Mouse (Mus musculus) left cerebral cortex, adult 18-20 months (tissue): ENCODE results near the gene Foxd2. TPM values are rescaled to one million over a fixed set of nuclear protein-coding genes. Genes with fewer than 3 reads are reported as not detected.

Source experiments
- DNase-seq, 2 experiments: peaks; one replicate each; pipeline ENCODE4 v3.0.0; 2021 to 2022; ENCODE audit warnings: low spot score in 2 of 2, mixed read lengths in 1 of 2
- total RNA-seq, 2 experiments: library from RNA; stranded (reverse); gene quantifications; 2 replicates each; pipeline ENCODE4 v1.2.3; 2021

Foxd2 gene
- total RNA-seq, 2 experiments from 2014 or later: 0.58 to 0.91 TPM

DNA sequence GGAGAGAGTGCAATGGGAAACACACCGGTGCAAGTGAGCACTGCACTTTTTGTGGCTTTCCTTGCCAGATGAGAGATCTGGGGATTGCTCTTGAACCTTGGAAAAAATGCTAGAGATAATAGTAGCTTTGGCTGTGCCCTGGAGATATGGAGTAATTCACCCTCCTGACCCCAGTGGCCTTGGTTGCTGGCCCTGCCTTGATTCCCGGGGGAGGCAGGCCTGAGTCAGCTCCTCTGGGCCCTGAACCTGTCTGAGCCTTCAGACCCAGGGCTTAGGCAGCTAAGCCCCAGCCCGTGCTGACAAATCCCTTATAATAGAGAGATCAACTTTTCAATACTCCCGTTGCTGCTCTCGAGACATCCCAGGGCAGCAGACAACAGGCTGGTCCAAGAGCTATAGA, 50.2 kb downstream of the Foxd2 start:
- no peak for DNase-seq

Other genes starting within 250 kb of the Foxd2 start
- gene Gm12830, start 87.2 kb downstream of the Foxd2 start, total RNA-seq: not detected
- gene Foxe3, start 17.1 kb upstream of the Foxd2 start, total RNA-seq: not detected
- 10 to 100 TPM; 68.2 to 79.4 TPM for gene Cmpk1, start 78.4 kb upstream of the Foxd2 start, total RNA-seq
- under 1 TPM; 0.59 to 0.63 TPM for gene Stil, start 91.3 kb upstream of the Foxd2 start, total RNA-seq
- 1 to 10 TPM; 1.3 to 1.4 TPM for gene Tal1, start 147.6 kb upstream of the Foxd2 start, total RNA-seq
- gene Pdzk1ip1, start 179.8 kb upstream of the Foxd2 start, total RNA-seq: under 1 TPM; 0.42 to 0.93 TPM
- 10 to 100 TPM; 16.8 to 17.1 TPM for gene Cyp4x1, start 225.4 kb upstream of the Foxd2 start, total RNA-seq